9 mouse cellular contexts compared by ENCODE assay signal in genomic region chr19:38639805-38640204, GRCm38 (mm10).
A peak's percentile ranks its signal among the peaks of the same experiment; 100 is the strongest.
DNase-seq lines count a peak whose midpoint lies in the region; ATAC-seq and TF ChIP-seq lines count a peak whose summit lies in the region.
"Had no signal": no experiment of that assay in that cellular context is flagged by ENCODE, and none has a peak within 500 bp of the region (broad histone marks: within the 10 kb centered on the region; RNA-seq: fewer than 3 reads in every experiment).

No protein-coding gene starts in this region.

- 0 out of 2 replicates have a peak, but pooled peaks cover 2% of the 10 kb centered on the region for H3K4me1 ChIP-seq in lung, adult 2 months (ENCODE audit: control insufficient read depth, insufficient read depth, low read length)
- H3K4me1 ChIP-seq in heart, adult 2 months (ENCODE audit: control insufficient read depth, insufficient read depth, low read length), result peaks cover 1% of the 10 kb centered on the region; the same call in 1 of the 2 replicates
- peaks cover 10% of the 10 kb centered on the region; the same call in 1 of the 2 replicates for H3K4me1 ChIP-seq in small intestine, adult 2 months (ENCODE audit: control insufficient read depth, insufficient read depth, insufficient read length, low read length)
- no peaks in the 10 kb centered on the region for H3K4me1 ChIP-seq in forebrain, embryonic 13.5 days

- intact Hi-C loops in heart, adult 2 months (cut with DNase I), result loop anchor here (5.0 to 10.0 kb wide), 2 partner anchors 73 to 155 kb away; partner anchors contain the start of gene Plce1

- no peak overlapping the region for H3K4me2 ChIP-seq in forebrain, embryonic 13.5 days

- WGBS in lung, adult 2 months, result 23% methylated on average over 3 of the region's 3 CpGs
- WGBS in heart, adult 2 months, result 15% methylated on average over 3 of the region's 3 CpGs
- WGBS in small intestine, adult 2 months, result 58% methylated on average over 3 of the region's 3 CpGs
- 88% methylated on average over 3 of the region's 3 CpGs for WGBS in forebrain, embryonic 13.5 days

- no peak overlapping the region for H3K4me3 ChIP-seq in lung, adult 2 months (replicated peaks; ENCODE audit: extremely low read depth, low read depth, low read length)
- H3K4me3 ChIP-seq in heart, adult 2 months, result no peak overlapping the region
- no peak overlapping the region for H3K4me3 ChIP-seq in small intestine, adult 2 months (ENCODE audit: low read depth, low read length)
- H3K4me3 ChIP-seq in forebrain, embryonic 13.5 days, result no peak overlapping the region
- H3K4me3 ChIP-seq: megakaryocyte, embryonic 14.5 days had no signal

- TF ChIP-seq CTCF in lung, adult 2 months (IDR thresholded peaks at IDR 0.05; ENCODE audit: insufficient read depth, low read length), result no peak
- TF ChIP-seq CTCF in heart, adult 2 months (IDR thresholded peaks at IDR 0.05), result no peak
- TF ChIP-seq CTCF in small intestine, adult 2 months (IDR thresholded peaks at IDR 0.05; ENCODE audit: extremely low read depth, insufficient read length, insufficient replicate concordance, low read depth, low read length), result no peak

- H3K9ac ChIP-seq in heart, adult 2 months (ENCODE audit: low read depth, low read length), result no peak overlapping the region
- H3K9ac ChIP-seq in forebrain, embryonic 13.5 days, result no peak overlapping the region

- peak overlapping the region; percentile 40 for H3K27ac ChIP-seq in heart, adult 2 months
- H3K27ac ChIP-seq in small intestine, adult 2 months (ENCODE audit: insufficient read depth, low read depth, low read length), result peak overlapping the region; percentile 79
- no peak overlapping the region for H3K27ac ChIP-seq in forebrain, embryonic 13.5 days
- H3K27ac ChIP-seq: kidney, postnatal 0 days had no signal

- no peak for TF ChIP-seq EP300 in heart, adult 2 months (IDR thresholded peaks at IDR 0.05; ENCODE audit: insufficient read depth, low read depth, low read length)

- 0 out of 2 replicates have a peak, but pooled peaks cover 2% of the 10 kb centered on the region for H3K79me2 ChIP-seq in heart, adult 2 months (replicated peaks; ENCODE audit: control insufficient read depth, insufficient read depth, low read length)

- no peaks in the 10 kb centered on the region; the same call in 1 of the 2 replicates for H3K36me3 ChIP-seq in heart, adult 2 months (ENCODE audit: control insufficient read depth, insufficient read depth, low read length)
- H3K36me3 ChIP-seq in small intestine, adult 2 months (ENCODE audit: control insufficient read depth, insufficient read depth, low read length), result no peaks in the 10 kb centered on the region
- no peaks in the 10 kb centered on the region for H3K36me3 ChIP-seq in forebrain, embryonic 13.5 days (ENCODE audit: poor library complexity, severe bottlenecking)

- ATAC-seq in forebrain, embryonic 13.5 days, result no peak

- no peak for TF ChIP-seq POLR2A in lung, adult 2 months (IDR thresholded peaks at IDR 0.05; ENCODE audit: borderline replicate concordance, extremely low read depth, low read depth, low read length)
- TF ChIP-seq POLR2A in heart, adult 2 months (IDR thresholded peaks at IDR 0.05; ENCODE audit: insufficient read depth, low read depth, low read length), result no peak
- TF ChIP-seq POLR2A in small intestine, adult 2 months (IDR thresholded peaks at IDR 0.05; ENCODE audit: low read depth, low read length), result no peak

- H3K9me3 ChIP-seq in forebrain, embryonic 13.5 days (replicated peaks), result no peaks in the 10 kb centered on the region
- H3K9me3 ChIP-seq: megakaryocyte, embryonic 14.5 days had no signal

- peak; percentile 13 to 29 for DNase-seq in lung, adult 18-20 months
- DNase-seq in lung, adult 2 months, result no peak
- DNase-seq in heart, adult 2 months, result peak; percentile 61 to 79
- peak; percentile 27 for DNase-seq in kidney, postnatal 10 days
- DNase-seq in thymus, postnatal 10 days (ENCODE audit: low spot score in 2 of 2), result no peak

- no peaks in the 10 kb centered on the region for H3K27me3 ChIP-seq in heart, adult 2 months (ENCODE audit: control insufficient read depth, insufficient read depth, low read length)
- no peaks in the 10 kb centered on the region for H3K27me3 ChIP-seq in small intestine, adult 2 months (ENCODE audit: control insufficient read depth, insufficient read depth, low read length)
- no peaks in the 10 kb centered on the region for H3K27me3 ChIP-seq in forebrain, embryonic 13.5 days
- H3K27me3 ChIP-seq: megakaryocyte, embryonic 14.5 days had no signal

Comparison
In these comparisons a context has a peak if more than half of its experiments do, and no peak if none do; other contexts are left out.
1. DNase-seq: peak in lung, adult 18-20 months (2 of 2), heart, adult 2 months (2 of 2) and kidney, postnatal 10 days (single experiment); none in lung, adult 2 months (single experiment) and thymus, postnatal 10 days (0 of 2).